Mouse (Mus musculus) layer of hippocampus, adult 9-10 months (tissue): ENCODE measurements at regions not wholly inside any gene's neighbourhood (a gene's known extent, or its start where the extent isn't known, plus 50 kb on each side); places are given as distances from the start of the nearest gene placed in this dataset.
"Not testable (repeated sequence)": the region's sequence is repeated elsewhere in the genome, so short reads cannot be mapped to it uniquely, and the experiment has no call there.

Source experiments
- DNase-seq: peaks from one replicate; pipeline ENCODE4 v3.0.0; 2022; ENCODE audit warnings: low spot score

DNA sequence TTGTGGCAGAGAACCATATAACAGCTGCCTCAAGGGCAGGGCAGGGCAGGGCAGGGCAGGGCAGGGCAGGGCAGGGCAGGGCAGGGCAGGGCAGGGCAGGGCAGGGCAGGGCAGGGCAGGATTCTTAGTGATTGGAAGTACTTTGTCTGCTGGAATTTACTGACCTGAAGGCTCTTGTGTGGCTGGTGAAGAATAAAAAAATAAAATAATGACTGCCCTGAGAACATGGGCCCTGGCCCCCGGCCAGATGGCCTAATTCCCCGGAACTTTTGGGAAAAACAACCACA, 169.3 kb downstream of the Qk start:
- not testable (repeated sequence) for DNase-seq

DNA sequence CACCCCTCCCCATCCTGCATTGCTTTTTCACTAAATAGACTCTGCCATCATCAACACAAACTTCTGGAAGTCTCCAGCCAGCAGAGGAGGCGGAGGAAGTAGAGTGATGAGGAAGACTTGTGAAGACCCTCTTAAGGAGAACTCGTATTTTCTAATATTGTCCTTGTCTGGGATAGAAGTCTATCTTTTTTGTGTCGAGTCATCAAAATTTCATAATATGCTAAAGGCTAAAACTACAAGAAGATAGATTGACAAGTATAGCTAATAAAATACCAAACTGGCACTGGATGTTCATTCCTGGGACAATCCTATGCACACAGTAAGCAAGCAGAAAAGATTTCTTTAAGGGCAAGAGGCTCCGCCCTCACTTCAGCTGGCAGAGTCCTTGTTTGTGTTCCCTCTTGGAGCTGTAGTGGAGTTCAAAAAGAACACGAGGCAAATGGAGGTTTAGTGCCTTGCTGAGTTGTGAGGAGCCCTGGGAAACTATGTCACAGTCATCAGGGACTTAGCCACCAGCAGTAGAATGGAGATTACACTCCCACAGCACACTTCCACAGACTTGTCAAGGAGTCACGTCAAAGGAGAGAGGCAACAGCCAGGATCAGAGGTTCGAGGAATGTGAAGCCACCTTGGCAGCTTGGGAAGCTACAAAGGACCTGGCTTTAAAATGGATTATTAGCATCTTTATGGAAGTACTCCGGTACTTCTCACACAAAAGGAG, 169.8 kb downstream of the Qk start:
- no peak for DNase-seq

GRCm38 (mm10) chr17:10147106-10147505, 172.5 kb downstream of the Qk start:
- no peak for DNase-seq

DNA sequence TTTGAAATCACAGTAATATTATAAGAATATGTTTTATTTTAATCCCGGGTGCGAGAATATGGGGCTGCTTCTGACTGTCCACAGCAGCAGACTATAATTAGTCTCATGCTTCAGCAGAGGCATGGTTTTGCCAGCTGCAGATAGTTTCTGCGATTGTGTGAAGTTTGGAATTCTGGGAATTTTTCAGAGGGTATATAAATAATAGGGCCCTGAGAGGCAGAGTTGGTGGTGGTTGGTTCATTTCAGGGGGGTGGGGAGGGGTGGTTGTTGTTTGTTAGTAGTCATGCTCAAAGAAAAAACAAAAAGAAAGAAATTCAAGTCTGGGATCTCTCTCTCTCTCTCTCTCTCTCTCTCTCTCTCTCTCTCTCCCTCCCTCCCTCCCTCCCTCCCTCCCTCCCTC, 173.1 kb downstream of the Qk start:
- no peak for DNase-seq

DNA sequence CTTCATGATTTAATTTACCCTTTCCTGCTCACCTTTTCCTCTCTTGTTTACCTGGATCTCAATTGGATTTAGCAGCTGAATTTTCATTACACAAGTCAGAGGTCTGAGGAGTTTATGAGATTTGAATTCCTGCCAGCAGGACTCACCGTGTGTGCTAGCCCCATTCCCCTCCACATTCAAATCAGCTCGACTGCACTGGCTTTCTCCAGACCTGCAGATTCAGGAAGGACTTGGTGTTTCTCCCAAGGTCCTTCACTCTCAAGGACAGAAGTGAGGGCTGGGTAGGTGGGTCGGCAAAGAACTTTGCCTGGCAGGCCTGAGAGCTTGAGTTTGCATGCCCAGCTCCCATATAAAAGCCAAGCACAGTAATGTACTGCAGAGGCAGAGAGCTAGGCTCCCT, 180.8 kb downstream of the Qk start:
- DNase-seq: no peak

- no peak for DNase-seq
Measured at GRCm38 (mm10) chr17:10138374-10138773, 181.3 kb downstream of the Qk start.

GRCm38 (mm10) chr17:10135111-10135510, 184.5 kb downstream of the Qk start:
- DNase-seq: no peak

GRCm38 (mm10) chr17:10128591-10128990, 191.1 kb downstream of the Qk start:
- DNase-seq: no peak

- no peak for DNase-seq
Measured at GRCm38 (mm10) chr17:10122411-10122810, 197.2 kb downstream of the Qk start.

GRCm38 (mm10) chr17:10112118-10112517, 207.5 kb downstream of the Qk start:
- DNase-seq: no peak

GRCm38 (mm10) chr17:10110375-10110675, 209.3 kb downstream of the Qk start:
- DNase-seq: no peak

DNA sequence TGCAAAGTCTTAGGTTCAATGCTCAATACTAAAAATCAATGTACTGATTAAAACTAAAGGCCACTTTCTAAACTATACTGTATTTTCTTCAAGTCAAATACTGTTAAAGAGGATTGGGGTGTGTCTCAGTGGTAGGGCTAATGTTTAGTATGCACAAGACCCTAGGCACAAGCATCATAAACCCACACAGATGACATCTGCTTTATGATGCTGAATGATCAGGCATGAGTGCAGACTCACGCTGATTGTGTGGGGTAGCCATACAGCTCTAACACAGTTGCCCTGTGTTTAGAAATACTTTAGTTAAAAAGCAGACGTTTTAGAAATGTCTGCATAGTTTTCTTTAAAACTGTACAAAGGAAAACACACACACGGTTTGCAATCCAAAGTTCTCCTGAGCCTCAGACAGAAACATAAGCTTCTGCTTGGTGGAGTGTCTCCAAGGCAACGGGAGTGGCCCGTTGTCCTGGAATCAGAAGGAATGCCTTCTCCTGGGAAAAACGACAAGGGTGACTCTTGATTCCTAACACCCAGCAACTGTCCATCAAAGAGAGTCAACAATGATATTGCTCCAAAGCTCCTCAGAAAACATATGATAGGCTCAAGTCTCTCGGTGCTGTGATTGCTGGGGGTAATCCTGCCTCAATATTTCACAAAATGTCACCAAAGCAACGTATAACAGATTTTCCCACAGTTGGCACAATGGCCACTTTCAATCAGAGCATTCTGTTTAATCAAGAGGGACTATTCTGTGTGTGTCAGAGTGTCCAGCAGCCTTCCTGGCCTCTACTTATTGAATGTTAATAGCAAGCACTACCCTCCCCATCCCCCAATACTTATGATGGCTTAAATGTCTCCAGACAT, 209.9 kb downstream of the Qk start:
- DNase-seq: no peak

GRCm38 (mm10) chr17:10105299-10105698, 214.4 kb downstream of the Qk start:
- DNase-seq: no peak

GRCm38 (mm10) chr17:10098199-10098598, 221.5 kb downstream of the Qk start:
- DNase-seq: no peak

DNA sequence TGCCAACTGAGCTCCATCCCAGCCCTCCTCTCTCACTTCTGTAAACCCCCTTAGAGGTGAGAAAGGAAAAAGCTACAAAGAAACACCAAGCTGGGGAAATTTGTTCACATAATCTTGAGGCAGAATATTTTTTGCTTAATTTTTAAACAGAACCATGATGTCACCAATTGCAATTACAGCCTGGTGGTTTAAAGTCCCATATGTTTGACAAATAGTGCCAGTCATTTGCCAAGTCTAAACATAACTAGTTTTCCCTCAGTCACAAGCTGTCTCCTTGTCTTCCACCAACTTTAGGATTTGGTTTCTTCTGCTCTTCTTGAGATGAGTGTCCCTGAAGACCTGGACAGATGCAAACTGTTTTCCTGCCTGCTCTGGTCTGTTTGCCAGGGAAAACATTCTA, 222.0 kb downstream of the Qk start:
- no peak for DNase-seq

DNA sequence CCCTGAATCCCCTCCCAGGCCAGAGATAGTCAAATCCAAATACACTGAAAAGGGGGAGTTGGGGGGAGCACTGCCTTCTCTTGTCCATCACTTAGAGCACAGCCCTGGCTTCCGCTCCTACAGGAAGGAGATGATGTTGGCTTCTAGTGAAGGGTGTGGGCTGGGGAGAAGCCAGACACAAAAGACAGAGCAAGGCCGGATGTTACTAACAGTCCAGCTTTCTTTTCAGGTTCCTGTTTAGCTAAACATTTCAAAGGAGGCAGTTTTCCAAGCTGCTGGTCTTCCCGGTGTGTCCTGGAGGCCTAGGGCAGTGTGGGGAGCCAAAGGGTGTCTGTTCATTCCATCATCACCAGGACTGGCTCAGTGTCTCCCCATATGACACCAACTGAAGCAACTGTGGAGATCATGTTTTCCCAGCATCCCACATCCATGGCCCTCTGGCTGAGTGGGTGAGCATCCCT, 223.8 kb downstream of the Qk start:
- no peak for DNase-seq

- DNase-seq: no peak
Measured at GRCm38 (mm10) chr17:10094108-10094521, 225.5 kb downstream of the Qk start.

DNA sequence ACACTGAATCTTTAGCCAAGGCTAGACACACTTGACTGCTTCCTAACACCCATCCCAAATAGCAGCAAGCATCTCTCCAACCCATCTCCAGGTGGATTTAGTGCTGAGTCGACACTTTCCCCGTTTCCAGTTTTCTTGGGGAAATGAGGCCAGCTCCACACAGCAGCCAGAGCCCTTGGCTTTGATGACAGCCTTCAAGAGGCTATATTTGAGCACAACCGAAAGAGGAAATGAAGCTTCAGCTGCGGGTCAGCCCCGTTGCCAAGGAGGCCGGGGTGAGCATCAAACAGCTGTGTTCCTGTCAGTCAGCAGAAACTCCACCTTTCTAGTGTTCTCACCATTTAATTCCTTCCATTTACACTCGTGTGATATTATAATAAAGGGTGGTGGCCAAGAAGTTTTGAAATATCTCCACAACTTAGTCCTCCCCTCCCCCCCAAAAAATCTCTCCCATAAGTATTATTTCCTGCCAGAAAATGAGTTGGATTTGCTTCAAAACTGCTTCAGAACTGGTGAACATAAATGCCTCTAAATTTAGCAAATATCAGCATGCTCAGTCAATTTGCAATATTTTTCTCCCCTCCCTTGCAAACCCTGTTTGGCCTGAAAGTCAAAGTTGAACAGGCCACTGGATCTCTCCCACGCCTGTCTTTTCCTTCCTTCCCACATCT, 226.1 kb downstream of the Qk start:
- DNase-seq: no peak

DNA sequence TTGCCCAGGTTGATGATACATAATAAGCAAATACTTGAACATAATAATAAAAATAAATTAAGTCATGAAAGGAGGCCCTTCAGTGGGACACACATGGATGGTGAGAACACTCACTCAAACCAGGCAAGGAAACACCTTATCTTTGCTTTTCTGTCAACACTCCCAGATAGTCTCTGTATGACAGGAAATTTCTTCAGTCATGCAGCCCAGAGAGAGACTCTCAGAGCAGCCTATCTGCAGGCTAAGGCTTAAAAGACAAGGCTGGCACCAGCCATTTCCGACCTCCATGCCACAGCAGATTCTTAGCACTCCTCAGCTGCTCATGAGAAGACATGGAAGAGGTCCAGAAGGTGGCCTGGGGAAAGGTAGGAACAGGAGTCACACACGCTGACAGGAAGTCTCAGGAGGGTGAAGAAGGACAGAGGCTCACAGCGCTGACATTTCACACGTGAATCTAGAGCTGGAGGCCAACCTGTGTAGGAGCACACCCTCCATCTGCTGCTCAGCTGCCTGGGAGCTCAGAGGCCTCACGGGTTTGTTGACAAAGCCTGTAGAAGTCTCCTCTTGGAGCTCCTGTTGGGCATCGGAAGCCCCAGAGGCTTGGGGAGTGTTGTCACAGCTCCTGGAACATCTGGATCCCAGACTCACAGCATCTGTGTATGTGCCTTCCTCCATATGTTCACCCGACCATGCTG, 232.3 kb downstream of the Qk start:
- DNase-seq: no peak

DNA sequence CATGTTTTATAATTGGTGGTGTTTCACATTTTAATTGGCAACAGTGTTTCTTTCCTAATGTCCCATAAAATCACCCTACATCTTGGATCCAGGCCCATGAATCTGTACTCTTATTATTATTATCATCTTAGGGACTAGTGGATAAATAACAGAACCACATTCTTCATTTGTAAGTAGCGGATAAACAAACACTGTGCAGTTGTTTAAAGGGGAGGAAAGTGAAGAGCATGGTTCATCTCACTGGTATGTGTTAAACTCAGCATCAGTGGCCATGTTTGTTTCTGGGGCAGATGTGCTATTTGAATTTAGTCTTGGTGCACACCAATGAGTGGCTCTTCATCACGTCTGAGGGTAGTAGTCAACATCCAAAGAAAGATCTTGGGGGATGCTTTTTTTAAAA, 233.1 kb downstream of the Qk start:
- no peak for DNase-seq

DNA sequence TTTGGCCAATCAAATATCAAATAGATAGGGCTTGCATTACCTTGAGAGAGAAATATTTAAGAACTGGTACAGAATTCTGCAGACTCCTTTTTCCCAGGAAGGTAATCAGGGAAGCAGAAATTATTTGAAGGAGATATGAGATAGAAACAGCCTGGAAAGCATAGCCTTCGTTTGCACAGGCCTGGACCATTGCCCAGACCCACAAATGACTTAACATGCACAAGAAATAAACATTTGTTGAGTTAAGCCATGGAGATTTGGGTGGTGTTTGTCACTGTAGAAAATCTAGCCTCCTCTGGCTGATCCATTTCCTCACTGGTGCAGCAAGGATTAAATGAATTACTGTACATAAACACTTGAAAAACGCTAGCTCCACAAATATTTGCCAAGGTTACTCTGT, 233.5 kb downstream of the Qk start:
- DNase-seq: no peak

- no peak for DNase-seq
Measured at GRCm38 (mm10) chr17:10081721-10082120, 237.9 kb downstream of the Qk start.
